Mouse (Mus musculus) E14TG2a.4 (cell line): ENCODE results near the gene Gm7233.
"Not testable (repeated sequence)": the region's sequence is repeated elsewhere in the genome, so short reads cannot be mapped to it uniquely, and the experiment has no call there.

Source experiments
- CTCF ChIP-seq: conservative IDR thresholded peaks from 2 replicates; pipeline ENCODE4 v1.5.1; 2014; ENCODE audit warnings: low read length
- NANOG ChIP-seq: IDR thresholded peaks from 2 replicates; pipeline ENCODE4 v1.6.1; 2014; ENCODE audit warnings: borderline replicate concordance, low read length, mixed read lengths
- POU5F1 ChIP-seq: IDR thresholded peaks from 2 replicates; pipeline ENCODE4 v1.6.1; 2014; ENCODE audit warnings: low read length, borderline replicate concordance

DNA sequence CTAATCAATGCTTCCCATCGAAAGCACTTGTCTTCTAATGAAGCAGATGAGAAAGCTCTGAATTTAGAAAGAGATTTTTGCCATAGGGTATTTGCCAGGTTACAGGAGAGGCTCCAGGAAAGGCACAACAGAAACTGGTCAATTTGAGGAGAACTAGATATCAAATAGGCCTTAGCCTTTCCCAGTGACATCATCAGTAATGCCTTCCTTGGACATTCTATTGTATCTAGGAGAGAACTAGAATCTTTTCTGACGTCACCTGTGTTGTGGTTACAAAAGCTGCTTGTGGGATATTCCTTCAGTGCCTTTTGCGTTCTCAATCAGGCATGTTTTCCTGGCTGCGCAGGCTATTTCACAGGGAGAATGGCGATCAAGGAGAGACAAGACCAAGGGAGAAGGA, at the start of gene Gm7233:
- not testable (repeated sequence) for TF ChIP-seq CTCF, NANOG, POU5F1
